Mouse (Mus musculus): ENCODE measurements around the gene Denr. TPM values are rescaled to one million over a fixed set of nuclear protein-coding genes. Genes with fewer than 3 reads are reported as not detected.
A peak's percentile ranks its signal among the peaks of the same experiment; 100 is the strongest.

The Denr gene
- polyA plus RNA-seq, 3 experiments from 2014 or later = 60.1 to 83.1 (median 71.9) TPM

DNA sequence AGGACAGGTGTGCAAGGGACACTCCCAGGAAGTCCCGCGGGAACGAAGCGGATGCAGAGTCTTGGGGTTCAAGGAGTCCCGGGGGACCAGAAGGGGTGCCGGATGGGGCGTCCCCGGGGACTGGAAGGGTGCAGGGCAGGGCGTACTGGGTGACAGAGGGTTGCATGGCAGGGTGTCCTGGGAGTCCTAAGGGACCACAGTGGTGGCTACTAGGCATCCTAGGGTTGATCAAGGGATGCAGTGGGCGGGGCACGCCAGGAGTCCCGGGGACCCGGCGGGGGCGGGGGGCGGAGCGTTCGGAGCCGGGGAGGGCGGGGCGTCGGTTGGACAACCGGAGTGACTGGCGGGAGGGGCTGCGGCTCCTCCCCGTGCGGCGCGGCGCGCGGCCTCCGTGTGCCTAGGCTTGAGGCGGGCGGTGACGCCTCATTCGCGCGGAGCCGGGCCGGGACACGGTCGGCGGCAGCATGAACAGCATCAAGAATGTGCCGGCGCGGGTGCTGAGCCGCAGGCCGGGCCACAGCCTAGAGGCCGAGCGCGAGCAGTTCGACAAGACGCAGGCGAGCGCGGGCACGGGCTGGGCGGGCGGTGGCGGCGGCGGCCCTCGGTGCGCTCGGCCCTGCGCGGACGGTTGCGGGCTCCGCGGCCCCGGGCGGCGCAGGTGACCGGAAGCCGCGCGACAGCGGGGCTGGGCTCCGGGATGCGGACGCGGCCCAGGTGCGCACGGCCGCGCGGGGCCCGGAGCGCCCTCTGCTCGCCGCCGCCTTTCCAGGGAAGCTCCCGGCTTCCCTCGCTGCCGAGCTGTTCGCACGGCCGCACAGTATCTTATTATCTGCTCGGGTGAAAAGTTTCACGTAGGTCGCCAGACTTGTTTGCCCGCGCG is 66.6 kb downstream of the Denr start, which contains the start of gene Hip1r:
Hip1r (plus strand) TSS at position 330 of the 880 bp plus-strand sequence.
- peak; percentile 51 for ATAC-seq

DNA sequence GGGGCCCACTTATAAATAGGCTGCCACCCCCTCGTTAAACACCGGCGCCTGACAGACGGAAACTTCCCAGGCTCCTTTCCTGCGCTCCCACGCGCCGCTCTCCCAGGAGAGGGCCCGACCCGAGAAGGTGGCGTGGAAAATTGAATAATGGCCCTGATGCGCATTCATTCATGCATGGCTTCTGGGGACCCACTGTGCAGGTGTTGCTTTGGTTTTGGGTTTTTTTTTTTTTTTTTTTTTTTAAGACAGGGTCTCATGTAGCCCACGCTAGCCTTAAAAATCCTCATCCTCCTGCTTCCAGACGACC is 67.2 kb downstream of the Denr start:
- no peak for ATAC-seq

DNA sequence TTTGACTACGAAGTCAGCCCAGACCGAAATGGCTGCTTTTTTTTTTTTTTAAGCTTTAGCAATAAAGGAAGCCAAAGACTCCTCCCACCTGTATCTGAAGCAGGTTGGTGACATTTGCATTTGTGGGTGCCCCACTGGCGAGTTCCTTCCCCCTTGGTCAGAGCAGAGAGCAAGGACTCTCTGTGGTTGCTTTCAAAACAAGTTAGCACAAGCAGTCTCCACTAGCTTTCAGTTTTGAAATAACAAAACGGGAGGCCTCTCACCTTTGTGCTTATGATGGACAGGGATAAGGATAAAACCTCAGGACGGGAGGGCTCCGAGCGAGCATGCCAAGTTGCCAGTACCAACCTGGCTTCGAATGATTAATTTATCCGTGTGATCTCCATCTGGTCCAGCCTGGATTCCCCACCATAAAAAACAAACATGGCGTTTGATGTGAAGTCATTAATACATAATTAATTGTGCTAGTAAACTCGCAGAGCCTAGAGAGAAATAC is 67.7 kb downstream of the Denr start:
- peak; percentile 65 for ATAC-seq

- no peak for ATAC-seq
These were observed 68.7 kb downstream of the Denr start for GRCm38 (mm10) chr5:123975668-123976180.

DNA sequence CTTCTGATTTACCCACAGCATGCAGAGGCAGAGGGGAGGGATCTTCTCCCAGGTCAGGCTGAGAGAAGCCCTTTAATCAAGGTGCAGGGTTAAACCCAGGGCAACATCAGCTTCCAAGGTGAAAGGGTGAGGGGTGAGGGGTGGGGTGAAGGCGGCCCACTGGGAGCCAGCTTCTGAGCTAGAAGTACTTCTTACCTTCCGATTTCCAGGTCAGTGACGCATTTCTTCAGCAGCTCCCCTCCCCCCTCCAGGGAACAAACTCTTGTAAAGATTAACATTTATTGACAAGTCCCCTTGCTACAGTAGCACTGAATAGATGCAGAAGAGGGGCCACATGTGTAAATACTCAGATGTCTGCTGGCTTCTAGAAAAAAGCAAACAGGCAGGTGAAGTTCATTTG is 70.3 kb downstream of the Denr start:
- no peak for ATAC-seq

- no peak for ATAC-seq
These were observed 71.2 kb downstream of the Denr start for GRCm38 (mm10) chr5:123978131-123978530.

Other genes starting within 250 kb of the Denr start
- gene Clip1, start 222.6 kb upstream of the Denr start, polyA plus RNA-seq (2017; shearing (Covaris generic)) = 10 to 100 TPM; 41.5 to 56.4 (median 51.1) TPM
- gene Zcchc8, start 186.1 kb upstream of the Denr start, polyA plus RNA-seq (2017; shearing (Covaris generic)) = 10 to 100 TPM; 60.2 to 83.6 (median 75.5) TPM
- gene Rsrc2, start 157.8 kb upstream of the Denr start, polyA plus RNA-seq (2017; shearing (Covaris generic)) = 100 to 1,000 TPM; 155 to 186 (median 165) TPM
- gene Kntc1, start 157.5 kb upstream of the Denr start, polyA plus RNA-seq (2017; shearing (Covaris generic)) = 10 to 100 TPM in 1 of 3 experiments, 1 to 10 TPM in 2; 2.0 to 17.5 (median 2.0) TPM
- gene Hcar2, start 41.7 kb upstream of the Denr start, polyA plus RNA-seq (2017; shearing (Covaris generic)) = under 1 TPM in 2 of 3 experiments, not detected in 1; 0.28 to 0.30 TPM
- gene Hcar1, start 27.2 kb upstream of the Denr start, polyA plus RNA-seq (2017; shearing (Covaris generic)) = not detected
- gene Gm43518, start 20.2 kb downstream of the Denr start, polyA plus RNA-seq (2017; shearing (Covaris generic)) = 1 to 10 TPM in 2 of 3 experiments, not detected in 1; 4.9 to 5.1 TPM
- gene Ccdc62, start 23.5 kb downstream of the Denr start, polyA plus RNA-seq (2017; shearing (Covaris generic)) = 10 to 100 TPM in 1 of 3 experiments, 1 to 10 TPM in 2; 6.2 to 16.6 (median 8.1) TPM
- gene Hip1r, start 66.5 kb downstream of the Denr start, polyA plus RNA-seq (2017; shearing (Covaris generic)) = 10 to 100 TPM in 2 of 3 experiments, 1 to 10 TPM in 1; 5.9 to 20.1 (median 14.8) TPM
- 10 to 100 TPM; 18.4 to 21.9 (median 18.7) TPM for gene Vps37b, start 125.1 kb downstream of the Denr start, polyA plus RNA-seq (2017; shearing (Covaris generic))
- gene Abcb9, start 188.6 kb downstream of the Denr start, polyA plus RNA-seq (2017; shearing (Covaris generic)) = 10 to 100 TPM; 13.2 to 23.3 (median 16.7) TPM
- gene Ogfod2, start 205.1 kb downstream of the Denr start, polyA plus RNA-seq (2017; shearing (Covaris generic)) = 10 to 100 TPM; 16.0 to 23.0 (median 22.9) TPM
- 10 to 100 TPM; 55.1 to 59.0 (median 56.1) TPM for gene Arl6ip4, start 208.9 kb downstream of the Denr start, polyA plus RNA-seq (2017; shearing (Covaris generic))